Mouse (Mus musculus) small intestine, adult 2 months (tissue): ENCODE data around the gene Mecom.

ENCODE experiments used
- CTCF ChIP-seq: fragments of 200-500 bp; IDR thresholded peaks from 2 replicates; pipeline ENCODE4 v1.5.1; 2012; ENCODE audit warnings: low read depth, mild to moderate bottlenecking, control low read depth, inconsistent platforms, low read length, moderate library complexity, mixed read lengths; ENCODE audit not compliant: insufficient replicate concordance, insufficient read length; ENCODE audit errors: extremely low read depth
- POLR2A ChIP-seq: fragments of 200-500 bp; IDR thresholded peaks from 2 replicates; pipeline ENCODE4 v1.6.1; 2012; ENCODE audit warnings: low read depth, mild to moderate bottlenecking, control low read depth, inconsistent platforms, low read length, moderate library complexity

DNA sequence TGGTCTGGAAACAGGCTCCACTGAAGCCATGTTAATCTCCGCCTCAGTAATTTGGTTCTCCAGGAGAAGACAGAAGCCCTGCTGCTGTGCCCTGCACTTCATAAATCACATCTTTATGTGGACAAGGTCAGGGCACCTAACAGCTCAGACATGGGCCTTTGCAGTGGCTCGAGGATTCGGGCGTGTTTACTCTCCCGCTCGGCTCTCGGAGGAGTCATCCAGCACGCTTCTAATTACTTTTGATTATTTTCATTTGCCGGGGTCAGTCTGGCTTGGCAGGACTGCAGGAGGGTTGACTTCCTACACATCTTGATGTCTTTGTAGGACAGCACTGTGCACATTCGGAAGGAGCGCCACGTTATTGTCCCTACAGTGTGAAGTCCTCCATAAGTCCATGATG, 529.6 kb downstream of the Mecom start:
- no peak for TF ChIP-seq CTCF
- no peak for TF ChIP-seq POLR2A
